Mouse (Mus musculus): ENCODE measurements around the gene Ankfn1. TPM values are rescaled to one million over a fixed set of nuclear protein-coding genes. Genes with fewer than 3 reads are reported as not detected.

Ankfn1 gene
- not detected for polyA plus RNA-seq (2017; shearing (Covaris generic))

DNA sequence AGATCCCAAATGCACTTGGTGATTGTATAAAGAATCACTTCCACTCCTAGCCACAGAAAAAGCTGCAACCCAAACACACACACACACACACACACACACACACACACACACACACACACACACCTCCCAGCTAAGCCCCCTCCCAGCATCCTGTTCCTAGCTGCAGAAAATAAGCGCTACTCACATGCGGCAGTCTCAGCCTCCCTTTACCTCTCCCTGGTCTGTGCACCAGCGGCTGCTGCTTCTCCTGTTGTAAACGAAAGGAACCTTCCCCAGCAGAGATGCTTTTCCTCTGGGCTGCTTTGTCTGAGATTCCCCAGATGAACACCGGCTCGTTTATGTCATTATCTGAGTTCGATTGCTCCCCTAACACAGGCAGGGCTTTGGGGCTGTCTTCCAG is at the start of gene Ankfn1:
Ankfn1 (minus strand) TSS at position 223 of the 400 bp plus-strand sequence.
- ATAC-seq: no peak

DNA sequence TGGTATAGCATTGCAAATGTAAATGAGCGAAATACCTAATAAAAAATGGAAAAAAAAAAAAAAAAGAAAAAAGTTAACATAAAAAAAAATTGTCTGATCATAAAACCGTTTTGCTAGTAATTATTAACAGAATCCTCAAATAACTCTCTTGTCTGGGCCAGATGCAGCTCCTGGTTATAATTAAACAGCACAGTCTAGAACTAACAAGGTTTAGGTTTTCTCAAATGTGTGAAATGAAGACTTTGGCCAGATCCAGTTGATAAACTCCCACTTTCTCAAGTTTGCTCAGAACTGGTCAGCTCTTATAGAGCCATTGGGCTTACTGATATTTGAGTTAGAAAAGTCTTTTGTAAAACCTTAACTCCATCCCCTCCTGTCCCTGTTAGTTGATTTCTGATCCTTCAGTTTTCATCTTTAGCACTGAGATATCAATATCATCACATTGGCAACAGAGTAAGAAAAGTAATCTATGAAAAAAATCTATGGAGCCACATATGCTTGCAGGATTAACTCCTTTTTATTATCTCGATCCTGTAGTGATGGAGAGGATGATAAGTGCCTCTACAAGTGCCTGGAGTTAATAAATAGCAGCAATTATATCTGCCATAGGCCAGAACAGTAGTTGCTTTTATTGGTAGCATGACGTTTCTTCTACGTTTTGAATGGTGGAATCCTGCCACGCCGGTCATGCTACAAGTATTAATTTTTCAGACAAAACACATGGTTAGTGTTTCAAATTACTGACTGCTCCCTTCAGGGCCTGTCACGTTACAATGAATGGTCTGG is 46.4 kb upstream of the Ankfn1 start:
- no peak for ATAC-seq

DNA sequence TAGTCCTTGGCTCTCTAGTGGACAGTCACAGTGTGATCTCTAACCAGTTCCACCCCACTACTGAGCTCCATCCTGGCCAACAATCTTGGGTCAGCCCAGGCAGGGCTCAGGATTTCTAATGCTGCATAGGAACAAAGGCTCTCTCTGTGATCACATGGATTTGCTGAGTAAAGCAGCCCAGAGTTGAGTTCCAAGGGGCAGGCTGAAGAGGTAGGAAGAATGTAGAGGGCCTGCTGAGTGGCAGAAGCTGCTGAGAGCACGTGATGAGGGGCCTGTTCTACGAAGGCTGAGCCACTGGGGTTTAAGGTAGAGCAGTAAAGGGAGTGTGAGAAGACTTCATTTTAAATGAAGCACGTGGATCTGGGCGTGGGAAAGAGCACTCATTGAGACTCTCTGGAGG is 41.1 kb upstream of the Ankfn1 start:
- no peak for ATAC-seq

DNA sequence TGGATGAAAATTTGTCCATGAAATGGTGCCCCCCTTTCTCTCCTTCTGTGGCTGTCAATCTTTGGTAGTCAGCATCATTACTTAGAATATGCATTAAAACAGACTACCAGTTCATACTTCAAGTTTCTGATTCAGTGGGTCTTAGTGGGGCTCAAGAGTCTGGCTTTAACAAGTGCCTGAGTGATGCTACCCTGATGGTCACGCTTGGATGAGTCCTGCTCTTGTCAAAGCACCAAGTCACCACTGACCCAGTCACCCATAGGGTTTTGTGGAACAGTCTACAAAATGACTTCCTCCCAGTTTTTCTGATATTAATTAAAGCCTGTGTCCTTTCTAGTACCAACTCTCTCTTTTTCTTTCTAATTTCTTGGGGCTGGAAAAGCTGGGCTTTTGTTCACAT is 34.0 kb upstream of the Ankfn1 start:
- ATAC-seq: no peak

DNA sequence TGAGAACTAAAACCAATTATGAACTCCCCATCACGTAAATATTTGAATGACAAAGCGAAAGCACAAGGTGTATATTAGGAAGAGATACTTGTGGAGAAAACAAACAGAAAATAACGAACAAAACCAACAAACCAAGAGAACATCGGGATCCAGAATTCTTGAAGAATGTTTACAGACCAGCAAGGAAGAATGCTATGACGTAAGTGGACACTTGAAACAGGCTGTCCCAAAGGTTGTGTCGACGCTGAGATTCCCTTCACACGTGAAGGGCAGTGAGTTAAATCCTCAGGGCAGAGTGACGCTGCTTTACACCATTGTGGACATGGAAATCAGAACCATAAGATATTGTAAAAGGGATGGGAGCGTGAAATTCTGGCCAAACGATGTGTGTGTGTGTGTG is 30.5 kb upstream of the Ankfn1 start:
- no peak for ATAC-seq

DNA sequence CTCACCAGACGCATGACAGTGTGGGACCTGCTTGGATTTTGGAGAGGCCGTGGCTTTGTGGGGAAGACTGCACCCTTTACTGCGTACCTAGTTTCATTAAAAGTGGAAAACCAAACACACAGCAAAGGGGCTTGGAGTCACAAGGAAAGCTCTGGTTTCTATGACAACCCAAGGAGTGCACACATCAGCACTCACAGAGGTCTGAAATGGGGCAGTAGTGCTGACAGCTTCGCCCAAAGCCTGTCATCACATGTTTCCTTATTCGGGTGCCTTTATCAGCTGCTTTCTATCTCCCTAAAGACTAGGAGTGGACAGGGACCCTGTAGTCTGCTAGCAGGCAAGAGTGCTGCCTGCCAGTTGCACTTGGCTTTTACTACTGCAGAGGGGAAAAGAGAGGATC is 27.4 kb upstream of the Ankfn1 start:
- ATAC-seq: no peak

DNA sequence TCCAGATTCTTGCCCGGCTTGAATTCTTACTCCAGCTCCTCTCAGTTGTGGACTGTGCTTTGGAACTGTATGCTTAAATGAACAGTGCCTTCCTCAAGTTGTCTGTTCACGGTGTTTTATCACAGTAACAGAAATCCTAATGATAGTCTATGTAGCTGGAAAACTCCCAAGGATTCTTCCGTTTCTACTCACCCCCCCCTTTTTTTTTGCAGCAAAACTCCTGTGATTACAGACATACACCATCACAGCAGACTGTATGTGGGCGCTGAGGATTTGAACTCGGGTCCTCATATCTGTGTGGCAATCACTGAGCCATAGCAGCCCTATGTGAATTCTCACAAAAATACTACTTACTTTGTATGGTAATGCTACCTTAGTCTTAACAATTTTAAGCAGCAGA is 26.5 kb upstream of the Ankfn1 start:
- ATAC-seq: no peak

DNA sequence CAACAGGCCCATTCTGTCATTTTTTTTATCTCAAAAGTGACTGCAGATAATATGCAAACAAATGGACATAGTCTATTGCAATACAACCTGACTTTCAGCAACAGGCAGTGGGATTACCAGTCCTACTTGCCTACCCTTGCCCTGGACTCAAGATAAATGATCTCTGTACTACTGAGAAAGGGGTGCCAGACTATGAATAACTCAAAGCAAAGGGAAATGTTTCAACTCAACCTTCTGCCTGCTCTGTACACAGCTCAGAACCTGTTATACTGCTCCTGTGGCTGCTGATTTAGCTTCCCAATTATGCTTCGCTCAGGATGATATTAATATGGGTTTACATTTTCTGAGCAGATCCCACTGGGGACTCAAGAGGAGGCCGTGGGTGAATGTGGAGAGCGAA is 15.3 kb upstream of the Ankfn1 start:
- no peak for ATAC-seq

DNA sequence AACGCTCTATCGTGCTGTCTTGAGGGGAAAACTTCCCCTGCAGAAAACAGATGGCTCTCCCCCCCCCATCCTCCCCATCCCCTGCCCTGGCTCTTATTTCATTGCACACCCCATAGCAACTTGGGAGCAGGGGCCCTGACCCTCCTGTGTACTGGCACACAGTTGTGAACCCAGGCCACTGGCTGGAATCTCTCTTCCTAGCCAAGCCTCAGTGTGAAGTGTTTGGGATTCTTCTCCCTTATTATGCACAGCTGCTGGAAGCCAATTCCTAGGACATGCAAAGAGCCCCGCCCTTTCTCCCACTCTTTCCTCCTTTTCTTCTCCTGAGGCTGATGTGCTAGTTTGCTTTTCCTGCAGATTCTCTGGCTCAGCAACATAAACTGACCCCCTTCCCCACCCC is 1.4 kb downstream of the Ankfn1 start:
- ATAC-seq: no peak

DNA sequence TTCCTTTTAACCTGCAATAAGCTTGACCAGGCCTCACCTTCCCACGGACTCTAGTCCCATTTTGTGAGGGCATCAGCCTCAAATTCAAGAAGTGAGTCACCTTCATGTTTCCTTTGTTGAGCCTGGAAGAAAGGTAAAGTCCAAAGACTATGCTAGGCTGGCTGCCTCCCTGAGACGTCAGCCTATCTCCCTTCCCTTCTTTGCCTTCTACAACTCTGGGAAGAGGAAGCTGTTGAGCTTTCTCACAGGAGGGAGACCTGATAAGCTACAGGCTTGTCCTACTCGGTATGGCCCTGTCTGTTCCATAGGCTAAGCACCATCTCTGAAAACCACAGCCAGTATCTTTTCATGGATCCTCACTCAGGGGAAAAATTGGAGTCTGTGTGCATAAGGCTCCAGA is 2.5 kb downstream of the Ankfn1 start:
- no peak for ATAC-seq

DNA sequence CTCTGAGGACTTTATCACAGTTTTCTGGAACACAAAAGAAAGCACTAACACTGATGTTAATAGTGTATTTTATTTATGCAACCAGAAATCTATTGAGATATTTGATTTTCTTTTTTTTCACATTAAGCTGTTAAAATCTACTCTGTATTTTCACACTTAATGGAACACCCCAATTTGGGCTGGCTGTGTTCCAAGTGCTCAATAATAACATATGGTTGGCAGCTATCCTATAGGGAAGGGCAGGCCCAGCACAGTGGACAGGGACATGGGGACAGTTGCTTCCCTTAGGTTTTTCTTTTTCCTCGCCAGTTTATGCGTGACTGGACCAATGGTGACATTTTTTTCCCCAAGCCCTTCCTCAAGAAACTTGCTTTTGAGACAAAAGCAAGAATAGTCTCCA is 4.5 kb downstream of the Ankfn1 start:
- no peak for ATAC-seq

DNA sequence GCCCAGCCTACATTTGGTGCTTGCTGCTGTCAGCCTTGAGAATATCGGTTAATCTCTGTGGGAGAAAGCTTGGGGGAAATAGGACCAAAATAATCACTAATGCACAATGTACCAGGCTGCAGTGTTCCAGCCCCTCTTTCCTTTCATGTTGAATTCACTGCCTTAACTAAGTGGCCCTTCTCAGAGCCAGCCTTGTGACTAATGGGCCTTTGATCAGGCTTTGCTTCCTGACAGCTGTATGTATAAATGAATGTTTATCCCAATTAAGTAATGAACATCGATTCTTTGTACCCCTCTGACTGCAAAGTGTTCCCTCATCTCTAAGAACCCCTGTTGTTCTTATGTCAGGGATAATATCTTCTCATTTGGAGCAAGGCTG is 11.7 kb downstream of the Ankfn1 start:
- ATAC-seq: no peak

DNA sequence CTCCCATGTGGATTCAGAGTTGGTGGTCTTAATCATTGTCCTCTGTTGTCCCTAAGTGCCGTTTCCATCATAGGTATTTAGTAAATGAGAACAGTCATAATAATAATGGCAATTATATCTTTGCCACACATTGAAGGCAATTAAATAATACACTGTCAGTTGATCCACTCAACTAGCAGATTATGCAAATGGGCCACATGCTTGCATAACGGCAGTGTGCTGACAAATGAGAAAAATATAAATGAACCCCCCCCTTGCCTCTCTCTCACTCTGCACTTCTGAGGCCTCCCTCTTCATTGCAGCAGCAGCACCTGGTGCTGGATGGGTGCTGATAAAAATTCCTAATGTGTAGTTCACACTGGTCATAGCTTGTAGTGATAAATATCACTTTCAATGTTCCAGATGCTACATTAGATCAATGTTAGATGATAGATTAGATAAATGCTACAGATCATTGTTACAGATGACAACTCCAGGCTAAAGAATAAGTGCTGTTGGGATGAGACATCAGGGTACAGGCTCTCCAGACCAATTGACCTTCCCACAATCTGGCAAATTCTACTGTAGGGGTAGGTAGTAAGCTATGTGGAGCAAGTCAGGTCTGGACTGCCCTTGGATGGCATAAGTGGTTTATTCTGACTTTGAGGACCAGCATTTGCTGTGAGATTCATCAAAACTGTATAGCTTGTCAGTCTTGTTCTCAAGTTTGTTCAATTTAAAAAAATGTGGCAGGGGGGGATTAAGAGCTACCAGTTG is 12.3 kb downstream of the Ankfn1 start:
- ATAC-seq: no peak

DNA sequence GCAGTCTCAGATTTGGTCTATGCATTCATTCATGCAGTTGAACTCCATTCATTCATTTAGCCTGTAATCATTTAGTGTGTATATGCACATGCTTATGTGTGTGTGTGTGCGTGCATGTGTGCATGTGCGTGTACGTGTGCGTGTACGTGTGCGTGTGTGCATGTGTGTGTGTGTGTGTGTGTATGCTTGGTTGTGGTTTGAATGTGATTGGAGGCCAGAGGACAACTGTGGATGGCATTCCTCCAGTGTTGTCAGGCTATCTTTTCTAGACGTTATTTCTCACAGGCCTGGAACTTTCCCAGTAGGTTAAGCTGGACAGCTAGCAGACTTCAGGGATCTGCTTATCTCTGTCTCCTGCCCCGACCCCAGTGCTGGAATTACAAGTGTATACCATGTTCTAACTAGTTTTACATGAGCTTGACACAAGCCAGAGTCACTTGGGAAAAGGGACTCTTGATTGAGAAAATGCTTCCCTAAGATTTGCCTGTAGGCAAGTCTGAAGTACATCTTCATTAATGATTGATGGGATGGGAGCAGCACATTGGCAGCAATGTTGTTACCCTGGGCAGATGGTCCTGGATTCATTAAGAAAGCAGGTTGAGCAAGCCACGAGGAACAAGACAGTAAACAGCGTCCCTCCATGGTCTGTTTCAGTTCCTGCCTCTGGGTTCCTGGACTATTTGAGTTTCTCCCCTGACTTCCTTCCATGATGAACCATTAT is 43.3 kb downstream of the Ankfn1 start:
- no peak for ATAC-seq

DNA sequence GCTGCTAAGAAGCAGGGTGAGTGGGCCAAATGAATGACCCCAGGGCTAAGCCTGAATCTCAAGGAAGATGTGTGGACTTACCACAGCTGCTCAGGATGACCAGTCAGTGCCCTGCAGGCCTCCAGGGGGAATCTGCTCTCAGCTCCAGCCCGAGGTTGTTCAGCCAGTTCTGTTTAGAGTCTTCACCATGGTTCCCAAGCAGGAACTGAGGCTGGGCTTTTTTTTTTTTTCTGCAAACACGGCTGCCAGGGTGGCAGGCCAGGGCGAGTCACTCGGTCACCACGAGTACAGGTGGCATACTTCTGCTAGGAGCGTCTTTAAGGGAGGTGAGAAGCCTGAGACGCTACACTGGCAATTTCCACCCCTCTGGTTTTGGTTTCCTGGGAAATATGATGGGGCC is 43.9 kb downstream of the Ankfn1 start:
- ATAC-seq: no peak

DNA sequence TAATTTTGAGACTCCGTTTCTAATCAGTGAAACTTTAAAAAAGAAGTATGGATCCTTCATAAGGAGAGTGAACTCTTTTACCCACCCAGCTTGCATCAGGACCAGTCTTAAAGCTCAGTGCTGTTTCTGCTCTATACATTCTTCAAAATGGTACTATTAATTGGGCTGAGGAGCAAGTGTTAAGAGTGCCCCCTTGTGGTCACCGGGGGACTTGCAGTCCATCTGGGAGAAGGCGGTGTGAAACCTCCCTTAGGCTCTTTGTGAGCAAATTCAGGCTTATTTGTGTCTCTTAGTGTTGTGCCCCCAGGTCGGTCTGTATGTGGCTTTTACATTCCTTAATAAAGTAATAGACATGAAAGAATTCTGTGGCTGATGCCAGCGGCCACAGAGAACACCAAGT is 56.6 kb downstream of the Ankfn1 start:
- no peak for ATAC-seq

DNA sequence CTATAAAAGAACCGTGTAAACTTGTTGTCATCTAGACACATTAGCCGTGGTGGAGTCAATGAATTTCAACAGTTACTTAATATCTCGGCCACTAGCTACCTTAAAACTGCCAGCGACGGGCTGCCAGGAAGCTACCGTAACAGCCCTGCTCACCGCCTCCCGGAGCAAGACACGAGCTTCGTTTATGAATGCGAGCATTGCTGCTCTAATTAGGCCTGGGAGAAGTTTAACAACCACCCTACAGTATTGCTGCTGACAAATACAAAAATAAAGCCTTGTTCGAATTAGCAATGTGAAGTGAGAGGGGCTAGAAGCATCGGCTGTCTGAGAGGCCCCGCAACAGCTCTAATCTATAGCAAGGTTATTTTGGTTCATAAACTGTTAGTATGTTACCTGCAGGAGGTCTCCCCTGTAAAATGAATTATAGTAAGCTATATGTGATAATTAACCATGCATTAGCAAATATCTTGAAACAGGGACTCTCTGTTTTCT is 58.9 kb downstream of the Ankfn1 start:
- no peak for ATAC-seq

DNA sequence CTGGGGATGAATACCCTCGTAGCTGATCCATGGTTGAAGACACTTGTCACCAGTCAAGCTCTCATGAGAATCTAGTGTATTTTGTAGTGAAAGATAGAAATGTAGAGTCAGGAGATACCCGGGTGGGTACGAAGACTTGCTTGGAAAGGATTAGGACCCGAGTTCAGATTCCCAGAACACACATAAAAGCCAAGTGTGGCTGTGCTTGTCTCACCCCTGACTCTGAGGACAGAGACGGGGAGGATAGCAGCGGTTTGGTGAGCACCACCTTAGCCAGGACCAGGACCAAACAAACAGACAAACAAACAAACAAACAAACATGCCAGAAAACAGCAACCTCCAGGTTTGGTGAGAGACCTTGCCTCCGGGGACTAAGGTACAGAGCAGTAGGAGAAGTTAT is 61.1 kb downstream of the Ankfn1 start:
- ATAC-seq: no peak

DNA sequence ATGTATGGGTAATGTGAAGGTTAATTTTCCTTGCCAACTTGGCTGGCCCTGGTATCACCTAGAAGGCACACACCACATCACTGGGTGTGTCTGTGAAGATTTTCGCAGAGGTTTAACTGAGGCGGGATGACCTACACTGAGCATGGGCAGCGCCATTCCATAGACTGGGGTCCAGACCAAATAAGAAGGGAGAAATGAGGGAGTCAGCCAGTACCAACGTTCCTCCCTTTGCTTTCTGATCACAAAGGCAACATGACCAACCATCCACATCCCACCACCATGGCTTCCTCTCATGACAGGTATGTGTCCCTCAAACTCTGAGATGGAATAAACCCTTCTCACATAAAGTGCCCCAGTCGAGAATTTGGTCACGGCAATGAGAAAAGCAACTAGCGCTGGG is 68.9 kb downstream of the Ankfn1 start:
- ATAC-seq: no peak

DNA sequence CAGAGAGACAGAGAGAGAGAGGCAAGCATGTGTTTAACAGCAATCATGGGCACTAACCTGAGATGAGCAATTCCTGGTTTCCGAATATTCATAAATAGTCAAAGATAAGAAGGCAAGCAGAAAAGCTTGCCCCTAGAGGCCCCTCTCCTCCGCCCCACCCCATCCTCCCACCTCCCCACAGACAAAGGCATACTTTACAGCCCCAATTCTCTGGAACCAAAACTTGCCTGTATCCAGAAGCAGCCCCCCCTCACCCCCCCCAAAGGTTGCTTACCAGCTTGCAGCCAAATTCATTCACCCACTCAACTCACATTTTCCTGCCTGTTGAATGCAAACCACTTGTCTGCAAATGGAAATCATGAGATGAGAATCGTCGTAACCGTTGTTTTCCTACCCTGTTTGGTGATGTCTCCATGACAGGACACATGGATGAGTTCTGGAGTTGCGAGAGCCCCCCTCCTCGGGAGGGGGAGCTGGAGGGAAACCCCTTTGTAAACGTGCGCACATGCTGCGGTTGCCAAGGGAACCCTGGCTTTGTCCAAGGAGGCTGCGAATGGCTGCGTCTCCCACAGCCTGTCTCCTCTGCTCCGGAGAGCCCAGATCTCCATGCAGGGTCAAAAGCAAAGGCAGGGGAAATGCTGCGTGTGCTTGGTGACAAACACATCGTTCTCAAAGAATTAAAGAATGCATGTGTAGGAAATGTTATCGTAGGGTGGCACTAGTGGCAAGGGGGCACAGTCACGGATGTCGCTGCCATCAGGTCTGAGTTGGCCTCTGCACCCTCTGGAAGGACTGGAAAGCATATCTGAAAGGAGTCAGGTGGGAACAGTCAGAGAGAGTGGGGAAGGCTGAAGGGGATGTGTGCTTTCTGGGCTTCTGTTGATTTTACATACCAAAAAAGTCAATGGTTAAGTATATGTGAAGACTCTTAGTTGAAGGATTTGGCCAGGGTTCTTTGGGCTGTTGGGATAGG is 80.7 kb downstream of the Ankfn1 start:
- no peak for ATAC-seq

DNA sequence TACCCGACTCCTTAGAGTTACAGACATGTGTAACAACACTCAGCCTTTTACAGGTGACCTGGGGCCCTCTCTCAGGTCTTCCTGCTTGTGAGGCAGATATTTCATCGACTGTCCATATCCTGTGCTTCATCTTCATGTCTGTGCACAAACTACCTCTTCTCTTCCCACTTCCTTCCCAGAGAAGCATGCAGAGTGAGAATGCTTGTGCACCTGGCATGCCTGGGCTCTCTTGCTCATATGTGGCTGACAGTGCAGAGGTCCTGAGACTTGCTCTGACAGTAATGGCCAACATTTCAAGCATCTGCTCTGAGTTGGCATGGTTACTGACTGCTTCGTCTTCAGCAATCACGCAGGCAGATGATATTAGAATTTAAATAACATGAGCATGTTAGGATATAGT is 83.8 kb downstream of the Ankfn1 start:
- ATAC-seq: no peak

DNA sequence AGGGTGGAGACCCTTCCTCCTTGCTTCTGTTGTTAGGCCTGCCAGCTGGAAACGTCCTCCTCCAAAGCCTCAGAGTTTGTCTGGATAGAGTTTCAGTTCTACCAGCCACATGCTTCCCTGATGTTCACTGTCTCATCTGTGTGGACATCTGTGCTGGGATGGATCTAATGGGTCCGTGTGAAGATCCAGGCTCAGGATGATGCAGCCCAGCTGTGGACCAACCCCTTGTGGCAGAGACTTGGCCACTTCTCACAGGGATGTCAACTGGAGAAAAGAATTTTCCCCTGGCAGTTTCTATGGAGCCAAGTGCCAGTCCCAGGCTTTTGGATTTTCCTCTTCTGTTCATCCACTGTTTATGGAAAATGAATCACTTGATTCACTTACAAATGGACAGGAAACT is 100.5 kb downstream of the Ankfn1 start:
- no peak for ATAC-seq
